Mouse (Mus musculus): Measurements from ENCODE around the gene Sgms1. TPM values are rescaled to one million over a fixed set of nuclear protein-coding genes. Genes with fewer than 3 reads are reported as not detected.

Sgms1 gene
- polyA plus RNA-seq, 1 experiment: 8.5 TPM

- Histone ChIP-seq H3ac (ENCODE audit: control insufficient read depth, insufficient read length) (no peak overlapping the region), H3K4me3 (no peak overlapping the region), H3K27me3 (ENCODE audit: control insufficient read depth, insufficient read depth, insufficient read length) (no peaks in the 10 kb centered on the region), H3K79me2 (ENCODE audit: control insufficient read depth, insufficient read depth) (no peaks in the 10 kb centered on the region), H3K4me2 (ENCODE audit: low read depth) (no peak overlapping the region), H3K36me3 (ENCODE audit: control insufficient read depth, insufficient read depth) (no peaks in the 10 kb centered on the region)
- TF ChIP-seq POLR2A (IDR thresholded peaks at IDR 0.05; ENCODE audit: insufficient read length, low read depth): no peak
- TF ChIP-seq E2F4 (IDR thresholded peaks at IDR 0.05; ENCODE audit: insufficient read depth): no peak
- TF ChIP-seq TCF3 (IDR thresholded peaks at IDR 0.05; ENCODE audit: insufficient read length, low read depth): no peak
- TF ChIP-seq MYOD1 (IDR thresholded peaks at IDR 0.05; ENCODE audit: control insufficient read depth in 1 of 3, insufficient read length in 2 of 3, low read depth in 2 of 3): no peak
- TF ChIP-seq MYOG (IDR thresholded peaks at IDR 0.05; ENCODE audit: control insufficient read depth in 1 of 3, insufficient read depth in 1 of 3, insufficient read length in 2 of 3, low read depth in 2 of 3): no peak
- no peak for TF ChIP-seq USF1 (IDR thresholded peaks at IDR 0.05; ENCODE audit: low read depth)
- no peak for TF ChIP-seq TCF12 (IDR thresholded peaks at IDR 0.05; ENCODE audit: insufficient read depth, poor library complexity, severe bottlenecking)
- TF ChIP-seq REST (IDR thresholded peaks at IDR 0.05; ENCODE audit: insufficient read depth, insufficient read length): no peak
- TF ChIP-seq CEBPB (IDR thresholded peaks at IDR 0.05; ENCODE audit: insufficient read depth, poor library complexity, severe bottlenecking): no peak
- no peak for TF ChIP-seq MAX (IDR thresholded peaks at IDR 0.05; ENCODE audit: low read depth)
- TF ChIP-seq POLR2AphosphoS2 (IDR thresholded peaks at IDR 0.05; ENCODE audit: insufficient read length, low read depth): no peak
Observed at GRCm38 (mm10) chr19:32223751-32224174, 165.8 kb downstream of the Sgms1 start.

GRCm38 (mm10) chr19:32222083-32222482 lies 167.4 kb downstream of the Sgms1 start:
- Histone ChIP-seq H3K27me3 (ENCODE audit: control insufficient read depth, insufficient read depth, insufficient read length) (no peaks in the 10 kb centered on the region), H3K79me2 (ENCODE audit: control insufficient read depth, insufficient read depth) (no peaks in the 10 kb centered on the region), H3K4me3 (no peak overlapping the region), H3K4me2 (ENCODE audit: low read depth) (no peak overlapping the region), H3ac (ENCODE audit: control insufficient read depth, insufficient read length) (no peak overlapping the region), H3K36me3 (ENCODE audit: control insufficient read depth, insufficient read depth) (no peaks in the 10 kb centered on the region)
- TF ChIP-seq REST (IDR thresholded peaks at IDR 0.05; ENCODE audit: insufficient read depth, insufficient read length): no peak
- TF ChIP-seq TCF12 (IDR thresholded peaks at IDR 0.05; ENCODE audit: insufficient read depth, poor library complexity, severe bottlenecking): no peak
- no peak for TF ChIP-seq POLR2AphosphoS2 (IDR thresholded peaks at IDR 0.05; ENCODE audit: insufficient read length, low read depth)
- TF ChIP-seq USF1 (IDR thresholded peaks at IDR 0.05; ENCODE audit: low read depth): no peak
- no peak for TF ChIP-seq MYOD1 (IDR thresholded peaks at IDR 0.05; ENCODE audit: control insufficient read depth in 1 of 3, insufficient read length in 2 of 3, low read depth in 2 of 3)
- TF ChIP-seq POLR2A (IDR thresholded peaks at IDR 0.05; ENCODE audit: insufficient read length, low read depth): no peak
- no peak for TF ChIP-seq TCF3 (IDR thresholded peaks at IDR 0.05; ENCODE audit: insufficient read length, low read depth)

- H3K4me3 ChIP-seq: no peak overlapping the region
- TF ChIP-seq MYOG (IDR thresholded peaks at IDR 0.05; ENCODE audit: control insufficient read depth in 1 of 3, insufficient read depth in 1 of 3, insufficient read length in 2 of 3, low read depth in 2 of 3) (no peak), REST (IDR thresholded peaks at IDR 0.05; ENCODE audit: insufficient read depth, insufficient read length) (no peak), POLR2A (IDR thresholded peaks at IDR 0.05; ENCODE audit: insufficient read length, low read depth) (no peak), POLR2AphosphoS2 (IDR thresholded peaks at IDR 0.05; ENCODE audit: insufficient read length, low read depth) (no peak), USF1 (IDR thresholded peaks at IDR 0.05; ENCODE audit: low read depth) (no peak), TCF3 (IDR thresholded peaks at IDR 0.05; ENCODE audit: insufficient read length, low read depth) (no peak), MAX (IDR thresholded peaks at IDR 0.05; ENCODE audit: low read depth) (no peak), E2F4 (IDR thresholded peaks at IDR 0.05; ENCODE audit: insufficient read depth) (no peak), CEBPB (IDR thresholded peaks at IDR 0.05; ENCODE audit: insufficient read depth, poor library complexity, severe bottlenecking) (no peak), SRF (IDR thresholded peaks at IDR 0.05; ENCODE audit: control insufficient read depth, insufficient read length, low read depth) (no peak), MYOD1 (IDR thresholded peaks at IDR 0.05; ENCODE audit: control insufficient read depth in 1 of 3, insufficient read length in 2 of 3, low read depth in 2 of 3) (no peak), TCF12 (IDR thresholded peaks at IDR 0.05; ENCODE audit: insufficient read depth, poor library complexity, severe bottlenecking) (no peak)
- no peaks in the 10 kb centered on the region for H3K79me2 ChIP-seq (ENCODE audit: control insufficient read depth, insufficient read depth)
- H3K36me3 ChIP-seq (ENCODE audit: control insufficient read depth, insufficient read depth): no peaks in the 10 kb centered on the region
- no peak overlapping the region for H3K4me2 ChIP-seq (ENCODE audit: low read depth)
- no peaks in the 10 kb centered on the region for H3K27me3 ChIP-seq (ENCODE audit: control insufficient read depth, insufficient read depth, insufficient read length)
- no peak overlapping the region for H3ac ChIP-seq (ENCODE audit: control insufficient read depth, insufficient read length)
Observed at GRCm38 (mm10) chr19:32220991-32221390, 168.5 kb downstream of the Sgms1 start.

- TF ChIP-seq MAX (IDR thresholded peaks at IDR 0.05; ENCODE audit: low read depth) (no peak), SRF (IDR thresholded peaks at IDR 0.05; ENCODE audit: control insufficient read depth, insufficient read length, low read depth) (no peak), POLR2A (IDR thresholded peaks at IDR 0.05; ENCODE audit: insufficient read length, low read depth) (no peak), USF1 (IDR thresholded peaks at IDR 0.05; ENCODE audit: low read depth) (no peak), CEBPB (IDR thresholded peaks at IDR 0.05; ENCODE audit: insufficient read depth, poor library complexity, severe bottlenecking) (no peak), MYOG (IDR thresholded peaks at IDR 0.05; ENCODE audit: control insufficient read depth in 1 of 3, insufficient read depth in 1 of 3, insufficient read length in 2 of 3, low read depth in 2 of 3) (no peak), E2F4 (IDR thresholded peaks at IDR 0.05; ENCODE audit: insufficient read depth) (no peak), TCF3 (IDR thresholded peaks at IDR 0.05; ENCODE audit: insufficient read length, low read depth) (no peak), POLR2AphosphoS2 (IDR thresholded peaks at IDR 0.05; ENCODE audit: insufficient read length, low read depth) (no peak), MYOD1 (IDR thresholded peaks at IDR 0.05; ENCODE audit: control insufficient read depth in 1 of 3, insufficient read length in 2 of 3, low read depth in 2 of 3) (no peak), REST (IDR thresholded peaks at IDR 0.05; ENCODE audit: insufficient read depth, insufficient read length) (no peak), TCF12 (IDR thresholded peaks at IDR 0.05; ENCODE audit: insufficient read depth, poor library complexity, severe bottlenecking) (no peak)
- H3ac ChIP-seq (ENCODE audit: control insufficient read depth, insufficient read length): no peak overlapping the region
- H3K27me3 ChIP-seq (ENCODE audit: control insufficient read depth, insufficient read depth, insufficient read length): no peaks in the 10 kb centered on the region
- H3K4me3 ChIP-seq: no peak overlapping the region
- H3K36me3 ChIP-seq (ENCODE audit: control insufficient read depth, insufficient read depth): no peaks in the 10 kb centered on the region
- H3K4me2 ChIP-seq (ENCODE audit: low read depth): no peak overlapping the region
- H3K79me2 ChIP-seq (ENCODE audit: control insufficient read depth, insufficient read depth): no peaks in the 10 kb centered on the region
Observed at GRCm38 (mm10) chr19:32216710-32217109, 172.8 kb downstream of the Sgms1 start.

Measured in myocyte (in vitro differentiated cells).